Mouse (Mus musculus) kidney, embryonic 16.5 days (tissue): ENCODE data around the gene Satb2. TPM values are rescaled to one million over a fixed set of nuclear protein-coding genes. Genes with fewer than 3 reads are reported as not detected.
"Not testable (repeated sequence)": the region's sequence is repeated elsewhere in the genome, so short reads cannot be mapped to it uniquely, and the experiment has no call there.

Experiments used
- ATAC-seq: fragments of 200-750 bp; cut with Nextera tagmentation; 2 replicates; pipeline ENCODE4 v1.8.0; 2017; ENCODE audit warnings: moderate TSS enrichment; ENCODE audit not compliant: low FRiP score, low TSS enrichment
- H3K27ac ChIP-seq: fragments of 300-500 bp; sonication (generic); 2 replicates; pipeline ENCODE4 v1.5.1; 2014; ENCODE audit warnings: low read length
- H3K27me3 ChIP-seq: fragments of 300-500 bp; sonication (generic); 2 replicates; pipeline ENCODE4 v1.6.1; 2014; ENCODE audit warnings: low read length, control low read depth, mixed read lengths; ENCODE audit not compliant: insufficient read depth
- H3K36me3 ChIP-seq: fragments of 300-500 bp; sonication (generic); 2 replicates; pipeline ENCODE4 v1.6.1; 2014; ENCODE audit warnings: low read length, control low read depth, mixed read lengths; ENCODE audit not compliant: insufficient read depth
- H3K4me1 ChIP-seq: fragments of 300-500 bp; sonication (generic); 2 replicates; pipeline ENCODE4 v1.6.1; 2014; ENCODE audit warnings: low read length, control low read depth, mixed read lengths; ENCODE audit not compliant: insufficient read depth
- H3K4me2 ChIP-seq: fragments of 300-500 bp; sonication (generic); replicated peaks from 2 replicates; pipeline ENCODE4 v1.6.1; 2014; ENCODE audit warnings: low read depth, low read length
- H3K4me3 ChIP-seq: fragments of 300-500 bp; sonication (generic); 2 replicates; pipeline ENCODE4 v1.5.1; 2014; ENCODE audit warnings: mild to moderate bottlenecking, low read length
- H3K9ac ChIP-seq: fragments of 300-500 bp; sonication (generic); replicated peaks from 2 replicates; pipeline ENCODE4 v1.6.1; 2014; ENCODE audit warnings: low read length
- H3K9me3 ChIP-seq: fragments of 300-500 bp; sonication (generic); 2 replicates; pipeline ENCODE4 v1.6.1; 2016; ENCODE audit warnings: low read length, control low read depth
- WGBS: fragments of 180-500 bp; shearing (Covaris S2); extraction: QIAGEN DNeasy Blood & Tissue Kit; methylation state at CpG from one replicate; pipeline ENCODE4 v1.1.7; 2014; 5-methylcytosine and 5-hydroxymethylcytosine counted together
- polyA plus RNA-seq: library from polyadenylated mRNA; unstranded; fragments of >200 nt; fragmentation: Nextera tagmentation; extraction: Ambion mirVana; gene quantifications from 2 replicates; pipeline ENCODE4 v1.2.1, GENCODE M21; 2015

Gene Satb2
- polyA plus RNA-seq, 1 experiment from 2014 or later: 1.6 TPM

DNA sequence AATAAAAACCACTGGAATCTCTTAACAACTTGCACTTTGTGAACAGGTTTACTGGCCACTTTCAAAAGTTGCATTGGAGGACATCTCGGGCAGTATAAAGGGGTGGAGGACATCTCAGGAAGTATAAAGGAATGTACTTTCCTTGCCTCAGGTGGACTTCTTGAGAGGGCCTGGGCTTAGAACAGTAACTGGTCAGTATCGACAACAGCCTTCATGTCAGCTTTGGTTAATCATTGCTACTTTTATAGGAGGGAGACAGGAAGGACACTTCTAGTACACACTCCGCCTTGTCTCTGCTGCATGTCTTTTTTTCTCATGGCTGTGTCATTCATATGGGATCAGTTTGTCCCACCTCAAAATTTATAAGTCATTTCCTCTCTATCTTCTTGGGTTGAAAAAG is 156.4 kb downstream of the Satb2 start:
- Histone ChIP-seq H3K9ac (no peak overlapping the region), H3K4me1 (no peaks in the 10 kb centered on the region), H3K4me2 (no peak overlapping the region), H3K4me3 (no peak overlapping the region), H3K27me3 (no peaks in the 10 kb centered on the region), H3K27ac (no peak overlapping the region), H3K36me3 (no peaks in the 10 kb centered on the region), H3K9me3 (no peaks in the 10 kb centered on the region)
- 71% methylated on average over 3 of the region's 3 CpGs for WGBS
- ATAC-seq: no peak

DNA sequence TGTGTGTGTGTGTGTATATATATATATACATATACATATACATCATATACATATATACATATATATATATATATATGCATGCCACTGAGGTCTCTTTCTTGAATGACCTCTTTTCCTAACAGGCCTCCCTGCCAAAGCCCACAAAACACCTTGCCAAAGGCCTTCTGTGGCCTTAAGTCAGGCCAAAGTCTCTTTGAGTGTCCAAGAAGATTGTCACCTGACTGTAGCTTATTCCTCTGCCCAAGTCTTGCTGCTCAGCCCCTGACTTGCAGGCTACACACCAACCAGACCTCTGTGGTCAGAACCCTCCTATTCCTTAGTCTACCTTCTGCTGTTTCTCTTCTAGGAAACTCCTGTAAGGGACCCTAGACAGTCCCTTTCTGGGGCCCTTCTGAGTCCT is 164.9 kb downstream of the Satb2 start:
- no peak overlapping the region for H3K27ac ChIP-seq
- ATAC-seq: no peak

DNA sequence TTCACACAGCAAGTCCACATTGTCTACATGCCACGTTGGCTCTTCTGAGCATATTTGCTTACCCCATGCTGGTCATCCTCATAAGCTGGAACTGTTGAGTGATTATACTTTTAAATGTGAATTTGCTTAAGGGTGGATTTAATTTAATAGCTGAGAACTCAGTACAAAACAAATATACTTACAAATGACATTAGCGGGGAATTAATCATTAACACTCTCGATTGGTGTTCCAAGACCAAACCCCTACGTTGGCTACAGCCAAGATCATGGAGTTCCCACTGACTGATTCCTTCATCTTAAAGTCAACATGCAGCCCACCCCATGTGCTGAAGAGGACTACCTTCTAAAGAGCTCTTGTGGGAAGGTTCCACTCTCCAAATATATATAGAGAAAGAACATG is 165.5 kb downstream of the Satb2 start:
- no peaks in the 10 kb centered on the region for H3K27me3 ChIP-seq
- no peak overlapping the region for H3K27ac ChIP-seq
- no peaks in the 10 kb centered on the region for H3K9me3 ChIP-seq
- H3K4me3 ChIP-seq: no peak overlapping the region
- ATAC-seq: no peak
- no peaks in the 10 kb centered on the region for H3K36me3 ChIP-seq
- H3K4me1 ChIP-seq: peaks cover 5% of the 10 kb centered on the region; the same call in 1 of the 2 replicates
- WGBS: 80% methylated on average over 4 of the region's 4 CpGs
- no peak overlapping the region for H3K9ac ChIP-seq
- H3K4me2 ChIP-seq: no peak overlapping the region

More for the DNA sequence above, 164.9 kb downstream of the Satb2 start:
- H3K4me2 ChIP-seq: no peak overlapping the region
- no peaks in the 10 kb centered on the region for H3K27me3 ChIP-seq
- no peak overlapping the region for H3K9ac ChIP-seq
- peaks cover 5% of the 10 kb centered on the region; the same call in 1 of the 2 replicates for H3K4me1 ChIP-seq
- no peak overlapping the region for H3K4me3 ChIP-seq
- H3K9me3 ChIP-seq: no peaks in the 10 kb centered on the region
- H3K36me3 ChIP-seq: no peaks in the 10 kb centered on the region

DNA sequence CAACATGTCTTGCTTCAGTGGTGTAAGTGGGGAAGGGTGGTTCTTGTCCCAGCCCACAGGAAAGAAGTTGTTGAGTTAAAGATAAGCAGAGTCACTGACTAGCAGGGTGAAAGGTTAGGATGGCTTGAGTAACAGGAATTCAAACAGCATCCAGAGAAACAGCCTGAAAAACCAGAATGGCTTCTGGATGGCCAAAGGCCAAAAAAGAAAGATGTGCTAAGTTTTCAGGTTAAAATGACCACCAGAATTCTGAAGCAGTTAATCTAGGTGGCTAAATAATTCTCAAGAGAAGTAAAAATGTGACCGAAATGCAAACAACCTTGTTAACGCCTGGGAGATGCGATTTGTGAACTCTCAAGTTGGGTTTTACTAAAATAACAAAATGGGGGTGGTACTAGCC is 167.0 kb downstream of the Satb2 start:
- H3K4me1 ChIP-seq: peaks cover 5% of the 10 kb centered on the region; the same call in 1 of the 2 replicates
- no peaks in the 10 kb centered on the region for H3K9me3 ChIP-seq
- 0 out of 2 replicates have a peak, but pooled peaks have one; percentile 35 for ATAC-seq
- no peak overlapping the region for H3K9ac ChIP-seq
- H3K27me3 ChIP-seq: no peaks in the 10 kb centered on the region
- H3K36me3 ChIP-seq: no peaks in the 10 kb centered on the region
- no peak overlapping the region for H3K4me3 ChIP-seq
- no peak overlapping the region for H3K27ac ChIP-seq
- no peak overlapping the region for H3K4me2 ChIP-seq
- WGBS: 84% methylated on average over 3 of the region's 3 CpGs

DNA sequence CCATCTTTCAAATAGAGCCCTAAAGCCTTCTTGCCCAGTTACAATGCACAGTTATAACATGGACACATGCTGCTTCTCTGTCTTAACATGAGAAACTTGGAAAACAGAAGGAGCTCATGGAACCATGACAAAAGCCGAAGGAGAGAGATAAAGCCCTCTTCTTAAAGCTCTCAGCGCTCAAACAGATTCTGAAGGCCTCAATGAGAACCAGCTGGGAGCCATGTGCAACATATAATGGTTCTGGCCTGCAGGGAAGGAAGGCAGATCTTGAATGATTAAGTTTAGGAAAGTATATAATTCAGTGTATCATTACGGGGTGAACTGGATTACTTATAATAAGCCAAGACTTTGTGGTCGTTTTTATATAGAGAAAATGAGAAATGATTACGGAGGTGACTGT is 172.4 kb downstream of the Satb2 start:
- 87% methylated on average over 5 of the region's 5 CpGs for WGBS
- no peaks in the 10 kb centered on the region for H3K4me1 ChIP-seq
- H3K9ac ChIP-seq: no peak overlapping the region
- H3K36me3 ChIP-seq: no peaks in the 10 kb centered on the region
- H3K4me3 ChIP-seq: no peak overlapping the region
- no peaks in the 10 kb centered on the region for H3K9me3 ChIP-seq
- H3K27me3 ChIP-seq: no peaks in the 10 kb centered on the region
- H3K27ac ChIP-seq: no peak overlapping the region
- H3K4me2 ChIP-seq: no peak overlapping the region
- no peak for ATAC-seq

DNA sequence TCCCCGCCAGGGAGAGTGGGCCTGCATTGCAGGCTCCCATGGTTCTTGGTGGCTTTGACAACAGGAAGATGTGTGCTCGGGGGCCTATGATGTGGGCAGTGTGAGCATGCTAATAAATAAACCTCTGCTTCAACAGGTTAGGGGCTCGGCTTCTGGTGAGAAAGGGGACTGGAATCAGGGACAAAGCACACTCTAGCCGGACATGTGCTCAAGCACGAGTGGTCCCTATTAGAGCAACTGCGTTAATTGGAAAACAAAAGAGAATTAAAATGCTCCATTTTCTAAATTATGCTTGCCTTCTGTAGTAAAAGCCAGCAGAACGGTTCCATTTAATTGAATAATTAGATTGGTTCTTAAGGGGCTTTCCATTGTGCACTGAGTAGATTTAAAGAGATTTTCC is 177.8 kb downstream of the Satb2 start:
- Histone ChIP-seq H3K4me2 (no peak overlapping the region), H3K4me3 (no peak overlapping the region), H3K9ac (no peak overlapping the region), H3K36me3 (peaks cover 7% of the 10 kb centered on the region; the same call in 1 of the 2 replicates), H3K4me1 (no peaks in the 10 kb centered on the region), H3K27me3 (no peaks in the 10 kb centered on the region), H3K27ac (no peak overlapping the region), H3K9me3 (no peaks in the 10 kb centered on the region)
- no peak for ATAC-seq
- 74% methylated on average over 7 of the region's 7 CpGs for WGBS

DNA sequence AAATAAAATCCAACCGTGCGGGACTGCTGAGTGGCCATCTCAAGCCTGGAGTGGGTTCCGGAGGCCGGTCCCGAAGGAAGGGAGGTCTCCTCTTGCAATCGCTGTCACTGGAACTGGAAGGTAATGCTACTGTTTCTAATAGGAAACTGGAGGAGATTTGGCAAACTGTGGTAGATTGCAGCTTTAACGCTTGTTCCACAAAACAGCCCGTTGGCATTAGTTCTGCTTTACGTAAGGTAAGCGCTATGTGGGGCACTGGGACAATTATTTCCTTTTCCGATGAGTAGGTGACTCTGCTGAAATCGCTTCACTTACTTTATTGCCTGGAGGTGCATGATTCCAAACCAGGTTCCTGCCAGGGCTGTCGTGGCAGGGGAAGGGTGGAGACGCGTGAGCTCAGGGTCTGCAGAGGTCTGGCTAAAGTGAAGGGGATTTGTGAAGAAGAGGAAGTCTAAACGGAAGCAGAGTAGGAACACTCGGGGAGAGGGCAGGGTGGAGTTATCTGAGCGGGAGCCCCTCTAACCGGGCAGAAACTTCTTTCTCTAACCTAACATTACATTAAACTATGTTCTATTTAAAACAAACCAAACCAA is 183.3 kb downstream of the Satb2 start:
- Histone ChIP-seq H3K4me2 (no peak overlapping the region), H3K27me3 (no peaks in the 10 kb centered on the region), H3K9ac (no peak overlapping the region), H3K4me3 (no peak overlapping the region), H3K9me3 (no peaks in the 10 kb centered on the region), H3K27ac (no peak overlapping the region), H3K36me3 (peaks cover 7% of the 10 kb centered on the region; the same call in 1 of the 2 replicates), H3K4me1 (no peaks in the 10 kb centered on the region)
- WGBS: 78% methylated on average over 19 of the region's 19 CpGs
- ATAC-seq: no peak

DNA sequence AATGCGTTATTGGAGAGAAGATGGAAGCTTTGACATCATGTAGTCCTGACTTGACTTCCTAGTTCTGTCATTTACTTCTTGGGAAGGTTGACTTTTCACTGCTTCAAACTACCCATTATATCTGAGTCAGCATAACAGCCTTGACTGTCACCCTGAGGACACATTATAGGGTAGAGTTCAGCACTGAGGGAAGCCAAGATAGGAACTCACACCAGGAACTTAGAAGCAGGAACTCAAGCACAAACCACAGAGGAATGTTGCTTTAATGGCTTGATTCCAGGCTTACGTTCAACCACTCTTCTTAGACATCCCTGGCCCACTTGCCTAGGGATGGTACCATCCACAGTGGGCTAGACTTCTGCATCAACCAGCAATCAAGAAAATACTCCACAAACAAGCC is 188.8 kb downstream of the Satb2 start:
- Histone ChIP-seq H3K27me3 (no peaks in the 10 kb centered on the region), H3K9ac (no peak overlapping the region), H3K27ac (no peak overlapping the region), H3K4me1 (no peaks in the 10 kb centered on the region), H3K9me3 (no peaks in the 10 kb centered on the region), H3K4me2 (no peak overlapping the region), H3K36me3 (no peaks in the 10 kb centered on the region), H3K4me3 (no peak overlapping the region)
- whole genome bisulfite sequencing: 91% methylated on average over 2 of the region's 2 CpGs
- ATAC-seq: no peak

DNA sequence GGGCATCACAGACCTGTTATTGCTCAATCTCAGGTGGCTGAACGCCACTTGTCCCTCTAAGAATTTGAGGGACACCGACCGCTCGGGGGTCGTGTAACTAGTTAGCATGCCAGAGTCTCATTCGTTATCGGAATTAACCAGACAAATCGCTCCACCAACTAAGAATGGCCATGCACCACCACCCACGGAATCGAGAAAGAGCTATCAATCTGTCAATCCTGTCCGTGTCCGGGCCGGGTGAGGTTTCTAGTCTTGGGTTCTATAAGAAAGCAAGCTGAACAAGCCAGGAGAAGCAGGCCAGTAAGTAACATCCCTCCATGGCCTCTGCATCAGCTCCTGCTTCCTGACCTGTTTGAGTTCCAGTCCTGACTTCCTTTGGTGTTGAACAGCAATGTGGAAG is 196.3 kb downstream of the Satb2 start:
- H3K27ac ChIP-seq, H3K9me3 ChIP-seq, H3K4me2 ChIP-seq, H3K4me3 ChIP-seq, H3K36me3 ChIP-seq, H3K9ac ChIP-seq, H3K27me3 ChIP-seq, H3K4me1 ChIP-seq: not testable (repeated sequence)
- ATAC-seq: peak; percentile 81
- 68% methylated on average over 13 of the region's 13 CpGs for WGBS

DNA sequence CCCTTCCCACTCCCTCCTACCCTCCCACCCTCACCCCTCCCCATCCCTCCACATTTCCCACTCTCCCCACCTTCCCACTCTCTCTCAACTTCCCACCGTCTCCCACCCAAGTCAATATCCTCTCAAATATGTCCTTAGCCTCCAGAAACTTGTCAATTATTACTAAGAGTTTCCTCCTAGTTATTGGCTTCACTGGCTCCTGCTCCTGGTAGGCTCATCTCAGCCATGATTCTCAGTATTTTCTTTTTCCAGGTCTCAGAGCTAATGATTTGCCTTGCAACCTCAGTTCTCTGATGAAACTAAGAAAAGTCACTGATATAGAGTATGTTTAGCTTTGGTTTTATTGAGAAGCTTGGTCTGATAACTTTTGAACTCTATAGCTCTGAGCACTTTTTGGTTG is 214.2 kb downstream of the Satb2 start:
- Histone ChIP-seq H3K9me3 (no peaks in the 10 kb centered on the region), H3K36me3 (no peaks in the 10 kb centered on the region), H3K27me3 (no peaks in the 10 kb centered on the region), H3K9ac (no peak overlapping the region), H3K4me2 (no peak overlapping the region), H3K4me1 (no peaks in the 10 kb centered on the region), H3K27ac (peak overlapping the region; percentile 5; the same call in 1 of the 2 replicates), H3K4me3 (no peak overlapping the region)
- peak; percentile 71; the same call in 1 of the 2 replicates for ATAC-seq
- 46% methylated on average over 1 of the region's 1 CpGs for WGBS
